Comparison of ENCODE assay signal across 9 mouse cellular contexts in the genomic region with DNA sequence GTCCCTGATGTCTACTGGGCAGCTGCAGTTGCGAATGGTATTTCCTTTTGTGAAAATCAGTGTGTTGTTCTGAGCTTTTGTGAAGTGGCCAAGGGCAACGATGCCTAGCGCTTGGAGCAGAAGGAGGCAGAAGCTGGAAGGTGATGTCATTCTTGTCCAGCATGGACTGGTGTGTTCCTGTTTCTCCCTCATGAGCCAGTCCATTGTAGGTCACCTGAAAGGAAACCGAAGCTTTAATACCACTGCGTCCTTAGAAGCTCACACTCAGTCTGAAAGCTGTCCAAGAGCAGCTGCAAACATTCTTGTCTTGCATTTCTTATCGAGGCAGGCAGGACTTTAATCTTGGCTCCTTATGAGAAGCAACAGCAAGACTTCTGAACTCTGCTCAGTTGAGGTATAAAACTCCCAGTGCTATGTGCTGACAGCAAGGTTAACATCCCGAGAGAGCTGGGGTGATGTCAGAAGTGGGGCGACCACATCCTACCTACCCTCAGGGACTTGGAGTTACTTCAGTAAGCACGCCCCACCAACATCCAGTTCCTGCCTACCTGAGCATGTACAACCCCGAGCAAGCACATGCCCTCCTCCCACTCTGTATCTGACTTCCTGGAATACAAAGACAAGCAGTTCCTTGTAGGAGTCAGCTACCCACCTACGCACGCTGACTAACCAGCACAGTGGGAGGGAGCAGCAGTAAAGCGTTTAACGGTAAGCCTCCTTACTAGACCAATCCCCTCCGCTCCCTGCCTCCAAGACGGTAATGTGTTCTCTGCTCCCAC. TPM values are rescaled to one million over a fixed set of nuclear protein-coding genes. Genes with fewer than 3 reads are reported as not detected.
DNase-seq lines count a peak whose midpoint lies in the region; ATAC-seq and TF ChIP-seq lines count a peak whose summit lies in the region.
"Had no signal": no experiment of that assay in that cellular context is flagged by ENCODE, and none has a peak within 500 bp of the region (broad histone marks: within the 10 kb centered on the region; RNA-seq: fewer than 3 reads in every experiment).

No protein-coding gene starts in this region.

- H3K9me3 ChIP-seq in limb, embryonic 15.5 days = no peaks in the 10 kb centered on the region
- H3K9me3 ChIP-seq in midbrain, embryonic 10.5 days (replicated peaks) = no peaks in the 10 kb centered on the region

- H3K36me3 ChIP-seq in limb, embryonic 15.5 days = no peaks in the 10 kb centered on the region
- H3K36me3 ChIP-seq in midbrain, embryonic 10.5 days = no peaks in the 10 kb centered on the region

- H3K9ac ChIP-seq in limb, embryonic 15.5 days = no peak overlapping the region
- H3K9ac ChIP-seq: liver, embryonic 14.5 days had no signal

- H3K27ac ChIP-seq in layer of hippocampus, adult 2 months = peak overlapping the region; percentile 43
- H3K27ac ChIP-seq in limb, embryonic 15.5 days = no peak overlapping the region
- no peak overlapping the region for H3K27ac ChIP-seq in midbrain, embryonic 10.5 days (replicated peaks)
- H3K27ac ChIP-seq: liver, embryonic 14.5 days had no signal

- H3K4me3 ChIP-seq in layer of hippocampus, adult 2 months = no peak overlapping the region; the same call in 1 of the 2 replicates
- no peak overlapping the region for H3K4me3 ChIP-seq in limb, embryonic 15.5 days
- no peak overlapping the region for H3K4me3 ChIP-seq in midbrain, embryonic 10.5 days

- WGBS in limb, embryonic 15.5 days = 39% methylated on average over 16 of the region's 16 CpGs
- 63% methylated on average over 16 of the region's 16 CpGs for WGBS in midbrain, embryonic 10.5 days

- H3K27me3 ChIP-seq in limb, embryonic 15.5 days = no peaks in the 10 kb centered on the region
- peaks cover 5% of the 10 kb centered on the region; the same call in 1 of the 2 replicates for H3K27me3 ChIP-seq in midbrain, embryonic 10.5 days (ENCODE audit: low read depth, poor library complexity, severe bottlenecking)

- peak; percentile 36 to 72 for DNase-seq in layer of hippocampus, adult 2 months (ENCODE audit: low spot score in 2 of 2)
- DNase-seq in layer of hippocampus, adult 9-10 months (ENCODE audit: low spot score) = no peak
- DNase-seq in T-cell, adult 2 months (ENCODE audit: low spot score) = peak; percentile 92
- peak; percentile 91 for DNase-seq in induced T-regulatory cell, adult 2 months (ENCODE audit: low read depth)
- peak; percentile 52 for DNase-seq in thymus, postnatal 25 days
- DNase-seq in midbrain, embryonic 10.5 days (ENCODE audit: low spot score) = no peak
- DNase-seq in cerebellum, postnatal 10 days = no peak

- H3K4me2 ChIP-seq in limb, embryonic 15.5 days = 0 out of 2 replicates have a peak overlapping the region, but pooled peaks have one; percentile 11

- TF ChIP-seq CTCF in layer of hippocampus, adult 2 months (conservative IDR thresholded peaks at IDR 0.05) = no peak

- H3K4me1 ChIP-seq in limb, embryonic 15.5 days = peaks cover 11% of the 10 kb centered on the region; the same call in 1 of the 2 replicates
- H3K4me1 ChIP-seq in midbrain, embryonic 10.5 days = no peaks in the 10 kb centered on the region

- ATAC-seq in limb, embryonic 15.5 days (ENCODE audit: insufficient number of reproducible peaks, low FRiP score, low TSS enrichment, low read depth) = no peak

RNA-seq across cellular contexts. Expression of gene Paxbp1, which starts 11.9 kb away (rescaled TPM):
- 10 to 100 TPM; 73.6 to 90.7 TPM for total RNA-seq in layer of hippocampus, adult 2 months (2021)
- 51.9 and 55.1 TPM in 2 replicates for polyA plus RNA-seq in limb, embryonic 15.5 days (2015; fragmentation: Nextera tagmentation; extraction: Ambion mirVana)
- 60.9 and 75.3 TPM in 2 replicates for polyA plus RNA-seq in midbrain, embryonic 10.5 days (2016; fragmentation: Nextera tagmentation; extraction: Ambion mirVana)

RNA-seq across cellular contexts. Expression of gene 4932438H23Rik, which starts 38.7 kb away (rescaled TPM):
- total RNA-seq in layer of hippocampus, adult 2 months (2021) = 1 to 10 TPM; 1.5 to 2.0 TPM
- 0.15 and 0.76 TPM in 2 replicates for polyA plus RNA-seq in limb, embryonic 15.5 days (2015; fragmentation: Nextera tagmentation; extraction: Ambion mirVana)
- 0.05 TPM in 1 of 2 replicates, not detected in the other for polyA plus RNA-seq in midbrain, embryonic 10.5 days (2016; fragmentation: Nextera tagmentation; extraction: Ambion mirVana)
- polyA plus RNA-seq: liver, embryonic 14.5 days had no signal

RNA-seq across cellular contexts. Expression of gene Synj1, which starts 45.1 kb away (rescaled TPM):
- total RNA-seq in layer of hippocampus, adult 2 months (2021) = 100 to 1,000 TPM; 424 to 431 TPM
- 10.4 and 10.9 TPM in 2 replicates for polyA plus RNA-seq in limb, embryonic 15.5 days (2015; fragmentation: Nextera tagmentation; extraction: Ambion mirVana)
- 14.8 and 18.1 TPM in 2 replicates for polyA plus RNA-seq in midbrain, embryonic 10.5 days (2016; fragmentation: Nextera tagmentation; extraction: Ambion mirVana)

Comparison
In these comparisons a context has a peak if more than half of its experiments do, and no peak if none do; other contexts are left out.
1. DNase-seq: peak in layer of hippocampus, adult 2 months (2 of 2), T-cell, adult 2 months (single experiment), induced T-regulatory cell, adult 2 months (single experiment) and thymus, postnatal 25 days (single experiment); none in layer of hippocampus, adult 9-10 months (single experiment), midbrain, embryonic 10.5 days (single experiment) and cerebellum, postnatal 10 days (0 of 2).